Mouse (Mus musculus) urinary bladder, postnatal 25 days (tissue): ENCODE measurements around the gene Cd93.

Experiments used
- DNase-seq: peaks from one replicate; pipeline ENCODE4 v3.0.0; 2022; ENCODE audit warnings: low spot score

The Cd93 gene

GRCm38 (mm10) chr2:148443249-148443958 is at the start of gene Cd93:
Gene Cd93 (minus strand): TSS chr2:148443563.
- DNase-seq = no peak

GRCm38 (mm10) chr2:148492108-148492507 is 48.7 kb upstream of the Cd93 start:
- DNase-seq = no peak

GRCm38 (mm10) chr2:148490150-148490549 is 46.8 kb upstream of the Cd93 start:
- no peak for DNase-seq

DNA sequence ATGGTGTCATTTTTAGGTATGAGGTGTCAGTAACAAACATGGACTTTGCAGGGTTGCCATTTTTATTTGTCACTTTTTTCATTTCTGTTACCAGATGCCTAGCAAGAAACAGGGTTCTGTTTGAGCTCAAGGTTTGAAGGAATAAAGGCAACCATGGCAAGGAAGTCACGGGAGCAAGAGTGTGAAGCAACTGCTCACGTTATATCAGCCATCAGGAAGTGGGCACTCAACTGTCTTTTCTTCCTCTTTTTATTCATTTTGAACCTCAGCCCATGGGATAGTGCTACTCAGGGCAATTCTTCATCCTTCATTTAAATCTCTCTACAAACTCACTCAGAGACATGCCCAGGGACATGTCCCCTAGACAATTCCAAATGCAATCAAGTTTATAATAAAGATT is 45.5 kb upstream of the Cd93 start:
- DNase-seq = no peak

- no peak for DNase-seq
Observed at GRCm38 (mm10) chr2:148485576-148485975, 42.2 kb upstream of the Cd93 start.

GRCm38 (mm10) chr2:148480376-148480775 is 37.0 kb upstream of the Cd93 start:
- no peak for DNase-seq

- DNase-seq = peak; percentile 35
Observed at GRCm38 (mm10) chr2:148478141-148478701, 34.9 kb upstream of the Cd93 start.

GRCm38 (mm10) chr2:148477346-148477745 is 34.0 kb upstream of the Cd93 start:
- DNase-seq = no peak

GRCm38 (mm10) chr2:148476576-148476975 is 33.2 kb upstream of the Cd93 start:
- DNase-seq = no peak

GRCm38 (mm10) chr2:148475879-148476495 is 32.6 kb upstream of the Cd93 start:
- DNase-seq = no peak

GRCm38 (mm10) chr2:148469341-148470238 is 26.2 kb upstream of the Cd93 start:
- no peak for DNase-seq

DNA sequence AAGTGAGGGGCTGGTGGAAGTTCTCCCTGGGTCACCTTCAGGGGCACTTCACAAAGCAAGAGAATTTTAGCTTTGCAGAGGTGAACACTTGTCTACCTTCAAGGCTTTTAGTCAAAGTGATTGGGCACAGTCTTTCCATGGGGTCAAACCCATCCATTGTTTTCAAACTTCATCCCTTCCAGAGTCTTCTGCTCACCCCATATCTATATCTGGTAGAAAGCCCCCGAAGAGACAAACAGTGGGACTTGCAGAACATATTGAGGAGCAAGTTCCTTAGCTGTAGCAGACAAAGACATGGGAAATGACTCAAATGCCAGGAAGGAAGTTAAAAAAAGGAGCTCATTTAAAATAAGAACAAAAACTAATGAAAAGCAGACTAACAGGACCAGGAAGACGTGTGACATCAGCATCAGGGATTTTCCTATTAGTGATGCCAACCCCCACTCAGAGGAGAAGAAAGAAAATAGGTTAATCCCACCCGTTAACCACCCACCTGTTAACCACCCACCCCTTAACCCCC is 24.6 kb upstream of the Cd93 start:
- no peak for DNase-seq

- no peak for DNase-seq
Observed at GRCm38 (mm10) chr2:148455341-148455740, 12.0 kb upstream of the Cd93 start.

DNA sequence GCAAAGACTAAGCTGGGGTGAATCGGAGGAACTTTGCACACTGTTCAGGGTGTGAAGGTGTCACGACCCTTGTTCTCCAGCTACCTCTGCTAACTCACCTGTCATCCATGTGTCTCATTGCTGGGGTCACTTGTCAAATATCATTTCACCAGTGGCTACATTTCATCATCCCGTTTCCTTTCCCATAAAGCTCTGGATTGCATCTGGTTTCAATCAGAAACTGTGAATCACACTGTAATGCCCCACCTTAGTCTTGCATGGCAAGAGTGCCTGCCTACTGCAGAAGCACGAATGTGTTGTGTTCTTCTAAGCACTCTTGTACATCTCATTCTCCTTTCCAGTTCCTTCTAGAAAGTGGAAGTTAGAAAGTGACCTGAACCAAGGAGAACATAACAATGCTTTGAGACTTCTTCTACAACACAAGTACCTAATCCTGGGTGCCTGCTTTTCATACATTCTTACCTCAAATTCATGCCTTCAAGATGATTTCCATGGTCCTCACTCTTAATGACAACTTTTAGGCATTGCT is 10.7 kb upstream of the Cd93 start:
- no peak for DNase-seq

- DNase-seq = no peak
Observed at GRCm38 (mm10) chr2:148453061-148453460, 9.7 kb upstream of the Cd93 start.

- no peak for DNase-seq
Observed at GRCm38 (mm10) chr2:148451498-148451897, 8.1 kb upstream of the Cd93 start.

- no peak for DNase-seq
Observed at GRCm38 (mm10) chr2:148450616-148451015, 7.3 kb upstream of the Cd93 start.

DNA sequence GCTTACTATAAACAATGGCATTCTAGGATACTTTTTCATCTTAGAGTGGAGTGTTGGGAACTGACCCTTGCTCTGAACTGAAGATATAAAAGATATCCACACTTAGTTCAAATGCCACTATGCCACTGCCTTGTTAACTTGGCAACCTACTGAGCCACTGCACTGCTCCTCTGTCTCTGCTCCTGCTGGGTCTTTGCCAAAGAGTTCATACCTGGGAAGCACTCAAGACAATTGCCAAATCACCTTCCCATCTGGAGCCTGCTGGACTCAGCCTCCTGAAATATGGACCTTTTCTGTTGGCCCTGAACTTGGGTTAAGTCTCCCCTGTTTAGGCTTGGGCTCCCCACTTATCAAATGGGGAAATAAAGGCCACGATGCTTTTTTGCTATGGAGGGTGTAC is 6.3 kb upstream of the Cd93 start:
- no peak for DNase-seq

GRCm38 (mm10) chr2:148446446-148446845 is 3.1 kb upstream of the Cd93 start:
- no peak for DNase-seq

GRCm38 (mm10) chr2:148445616-148446015 is 2.3 kb upstream of the Cd93 start:
- DNase-seq = no peak

DNA sequence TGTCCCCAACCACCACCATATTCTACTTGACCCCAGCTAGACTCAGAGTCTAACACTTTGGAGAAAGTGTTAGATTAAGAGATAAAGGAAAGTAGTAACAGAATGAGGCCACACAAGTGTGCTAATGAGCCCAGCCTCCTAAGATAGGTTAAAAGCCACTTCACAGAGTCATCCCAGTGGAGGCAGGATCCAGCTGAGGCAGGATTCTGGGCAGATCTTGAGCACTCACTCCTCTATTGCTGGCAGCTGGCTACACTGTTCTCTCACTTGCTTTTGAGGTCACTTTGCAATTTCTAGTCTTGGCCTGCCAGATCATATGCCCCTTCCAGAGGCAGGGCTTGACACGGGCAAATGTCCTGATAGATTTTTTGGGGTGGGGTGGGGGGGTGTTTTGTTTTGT is 1.1 kb upstream of the Cd93 start:
- no peak for DNase-seq

DNA sequence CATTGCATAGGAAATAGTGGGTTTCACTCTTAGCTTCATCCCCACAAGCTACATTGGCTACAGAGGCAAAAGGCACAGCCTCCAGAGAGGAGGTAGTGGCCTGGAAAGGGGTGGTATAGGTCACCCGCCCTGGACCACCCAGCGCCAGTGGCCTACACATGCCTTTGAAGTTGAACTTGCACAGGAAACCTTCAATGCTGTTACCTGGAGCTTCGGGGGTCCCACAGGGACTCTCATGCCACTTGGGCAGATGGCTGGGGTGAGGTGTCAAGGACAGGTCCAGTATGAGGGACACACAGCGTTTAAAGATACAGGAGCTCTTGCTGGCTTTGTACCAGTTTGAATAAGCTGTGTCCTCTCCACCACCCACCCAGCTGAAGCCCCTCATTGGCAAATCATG is 653 bp downstream of the Cd93 start:
- no peak for DNase-seq
